Mouse (Mus musculus) neural tube, embryonic 13.5 days (tissue): ENCODE results near the gene Serpina1e. TPM values are rescaled to one million over a fixed set of nuclear protein-coding genes. Genes with fewer than 3 reads are reported as not detected.

Experiments used
- ATAC-seq: fragments of 200-750 bp; cut with Nextera tagmentation; 2 replicates; pipeline ENCODE4 v1.8.0; 2017; ENCODE audit warnings: low read depth, mild to moderate bottlenecking, moderate TSS enrichment, moderate library complexity
- H3K27ac ChIP-seq: fragments of 300-500 bp; sonication (generic); replicated peaks from 2 replicates; pipeline ENCODE4 v1.5.1; 2015; ENCODE audit warnings: moderate library complexity, mild to moderate bottlenecking, inconsistent platforms
- H3K27me3 ChIP-seq: fragments of 300-500 bp; sonication (generic); 2 replicates; pipeline ENCODE4 v1.6.1; 2015; ENCODE audit warnings: mild to moderate bottlenecking, inconsistent platforms
- H3K36me3 ChIP-seq: fragments of 300-500 bp; sonication (generic); 2 replicates; pipeline ENCODE4 v1.6.1; 2015; ENCODE audit warnings: mild to moderate bottlenecking, inconsistent platforms
- H3K4me1 ChIP-seq: fragments of 300-500 bp; sonication (generic); replicated peaks from 2 replicates; pipeline ENCODE4 v1.6.1; 2015; ENCODE audit warnings: inconsistent platforms
- H3K4me2 ChIP-seq: fragments of 300-500 bp; sonication (generic); 2 replicates; pipeline ENCODE4 v1.6.1; 2015; ENCODE audit warnings: inconsistent platforms, mild to moderate bottlenecking, moderate library complexity
- H3K4me3 ChIP-seq: fragments of 300-500 bp; sonication (generic); 2 replicates; pipeline ENCODE4 v1.5.1; 2015; ENCODE audit warnings: mild to moderate bottlenecking, inconsistent platforms
- H3K9ac ChIP-seq: fragments of 300-500 bp; sonication (generic); 2 replicates; pipeline ENCODE4 v1.6.1; 2015; ENCODE audit warnings: moderate library complexity, mild to moderate bottlenecking, inconsistent platforms
- H3K9me3 ChIP-seq: fragments of 300-500 bp; sonication (generic); 2 replicates; pipeline ENCODE4 v1.6.1; 2016; ENCODE audit warnings: inconsistent platforms
- WGBS: fragments of 180-500 bp; shearing (Covaris S2); methylation state at CpG from one replicate; pipeline ENCODE4 v1.1.7; 2015; 5-methylcytosine and 5-hydroxymethylcytosine counted together
- polyA plus RNA-seq: library from polyadenylated mRNA; unstranded; fragments of >200 nt; fragmentation: Nextera tagmentation; extraction: Ambion mirVana; gene quantifications from 2 replicates; pipeline ENCODE4 v1.2.1, GENCODE M21; 2015

Gene Serpina1e
- polyA plus RNA-seq, 1 experiment from 2014 or later: not detected

DNA sequence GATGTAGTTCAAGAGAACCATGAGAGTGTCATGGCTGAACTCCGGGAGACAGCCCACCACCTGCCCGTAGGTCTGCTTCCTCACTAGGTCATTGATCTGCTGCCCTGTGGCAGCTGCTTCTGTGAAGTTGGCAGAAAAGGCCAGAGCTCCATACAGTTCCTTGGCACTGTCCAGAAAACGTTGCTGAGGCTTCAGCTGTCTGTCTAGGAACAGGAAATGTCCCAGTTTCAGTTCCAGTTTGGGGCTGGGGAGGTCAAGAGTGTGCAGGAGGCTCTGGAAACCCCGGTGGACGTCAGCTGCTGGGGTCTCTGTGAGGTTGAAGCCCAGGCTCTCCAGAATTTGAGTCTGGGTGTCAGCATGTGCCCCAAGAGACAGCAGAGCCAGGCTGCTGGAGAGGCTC lies 27.1 kb upstream of the Serpina1e start:
- Histone ChIP-seq H3K4me2 (no peak overlapping the region), H3K9ac (no peak overlapping the region), H3K9me3 (no peaks in the 10 kb centered on the region), H3K4me1 (no peaks in the 10 kb centered on the region), H3K27ac (no peak overlapping the region), H3K36me3 (no peaks in the 10 kb centered on the region), H3K27me3 (no peaks in the 10 kb centered on the region), H3K4me3 (no peak overlapping the region)
- 72% methylated on average over 5 of the region's 5 CpGs for WGBS
- no peak for ATAC-seq

DNA sequence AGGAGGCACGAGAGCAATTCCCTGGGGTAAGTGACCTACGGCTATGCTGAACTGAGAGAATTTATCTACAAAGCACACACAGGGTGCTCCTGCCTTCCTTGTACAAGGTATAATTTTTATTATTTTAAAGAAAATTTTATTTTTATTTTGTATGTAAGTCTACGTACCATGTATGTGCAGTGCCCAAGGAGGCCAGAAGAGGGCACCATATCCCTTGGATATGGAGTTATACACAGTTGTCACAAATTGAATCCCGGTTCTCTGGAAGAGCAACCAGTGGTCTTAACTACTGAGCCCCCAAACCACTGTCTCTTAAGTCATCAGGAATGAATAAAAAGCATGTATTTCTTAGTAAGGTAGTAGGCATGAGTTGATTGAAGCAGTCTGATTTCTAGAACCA lies 26.2 kb upstream of the Serpina1e start:
- ATAC-seq: no peak
- Histone ChIP-seq H3K4me2 (no peak overlapping the region), H3K9ac (no peak overlapping the region), H3K4me1 (no peaks in the 10 kb centered on the region), H3K4me3 (no peak overlapping the region), H3K27me3 (no peaks in the 10 kb centered on the region), H3K27ac (no peak overlapping the region), H3K9me3 (no peaks in the 10 kb centered on the region), H3K36me3 (no peaks in the 10 kb centered on the region)
- 65% methylated on average over 4 of the region's 4 CpGs for WGBS

DNA sequence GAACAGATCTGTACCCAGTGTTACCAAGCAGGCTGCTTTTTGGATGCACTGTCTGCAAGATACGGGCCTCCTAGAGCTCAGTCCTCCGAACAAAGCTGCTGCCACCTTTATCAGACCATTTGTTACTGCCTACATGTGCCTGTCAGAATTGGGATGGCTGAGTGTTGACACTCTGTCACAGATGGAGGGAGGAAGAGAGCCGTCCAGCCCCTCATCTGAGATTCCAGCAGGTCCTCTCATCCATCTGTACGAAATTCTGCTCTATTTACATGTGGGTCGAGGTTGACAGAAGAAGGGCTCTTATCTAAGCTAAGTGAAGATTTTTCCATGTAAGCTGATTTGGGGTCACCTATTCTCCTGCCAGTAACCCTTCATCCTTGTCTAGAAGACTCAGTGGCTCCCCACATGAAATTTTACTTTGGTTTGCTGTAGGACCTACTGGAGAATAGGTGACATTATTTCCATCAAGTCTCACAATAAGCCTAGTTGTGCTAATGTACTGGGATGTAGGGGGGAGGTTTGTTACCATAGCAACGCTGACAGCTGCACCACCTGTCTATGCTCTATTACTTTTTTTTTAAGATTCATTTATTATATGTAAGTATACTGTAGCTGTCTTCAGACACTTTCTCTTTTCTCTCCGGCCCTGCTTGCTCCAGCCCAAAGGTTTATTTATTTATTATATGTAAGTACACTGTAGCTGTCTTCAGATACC lies 23.0 kb upstream of the Serpina1e start:
- 79% methylated on average over 7 of the region's 7 CpGs for WGBS
- no peak overlapping the region for H3K4me3 ChIP-seq
- ATAC-seq: no peak
- H3K9ac ChIP-seq: no peak overlapping the region
- no peaks in the 10 kb centered on the region for H3K4me1 ChIP-seq
- no peak overlapping the region for H3K4me2 ChIP-seq
- no peaks in the 10 kb centered on the region for H3K9me3 ChIP-seq
- H3K36me3 ChIP-seq: no peaks in the 10 kb centered on the region
- no peak overlapping the region for H3K27ac ChIP-seq
- no peaks in the 10 kb centered on the region for H3K27me3 ChIP-seq

DNA sequence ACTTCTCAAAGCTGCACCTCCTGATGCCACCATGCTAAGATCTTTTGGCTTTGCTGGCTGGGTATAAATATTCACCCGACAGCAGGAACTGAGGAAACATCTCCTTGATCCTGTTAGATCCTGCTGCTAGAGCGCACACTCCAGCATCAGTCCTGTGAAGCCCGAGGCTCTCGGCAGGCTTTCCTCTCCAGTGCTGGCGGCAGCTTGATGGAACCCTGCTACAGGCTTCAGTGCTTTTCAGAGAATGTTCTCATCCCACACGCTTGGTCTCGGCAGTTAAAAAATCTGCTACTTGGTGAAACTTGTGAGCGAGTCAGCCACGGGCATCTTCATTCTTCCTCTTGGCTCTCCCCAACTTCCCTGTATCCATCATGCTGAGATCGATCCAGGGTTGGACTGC lies 19.5 kb upstream of the Serpina1e start:
- Histone ChIP-seq H3K27ac (no peak overlapping the region), H3K4me3 (no peak overlapping the region), H3K9ac (no peak overlapping the region), H3K4me2 (no peak overlapping the region), H3K4me1 (no peaks in the 10 kb centered on the region), H3K9me3 (no peaks in the 10 kb centered on the region), H3K27me3 (no peaks in the 10 kb centered on the region), H3K36me3 (no peaks in the 10 kb centered on the region)
- WGBS: 90% methylated on average over 10 of the region's 10 CpGs
- ATAC-seq: no peak

DNA sequence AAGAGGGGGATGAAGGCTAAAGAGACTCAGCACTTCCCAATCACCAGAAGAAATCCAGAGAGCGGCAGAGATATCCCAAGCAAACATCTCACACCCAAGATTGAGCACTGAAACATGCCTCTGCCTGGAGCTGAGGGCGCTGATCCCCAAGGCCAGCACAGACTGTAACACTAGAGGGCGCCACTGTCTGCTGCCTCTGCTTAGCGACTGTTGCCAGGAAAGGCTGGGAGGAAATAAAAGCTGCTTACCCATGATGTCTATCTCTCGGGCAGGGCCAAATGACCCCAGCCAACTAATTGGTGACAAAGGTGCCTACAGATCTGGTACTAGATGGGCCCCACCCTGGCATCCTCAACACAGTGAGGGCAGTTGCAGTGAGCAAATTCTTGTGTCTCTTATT lies 19.1 kb upstream of the Serpina1e start:
- 41% methylated on average over 5 of the region's 5 CpGs for WGBS
- H3K27me3 ChIP-seq: no peaks in the 10 kb centered on the region
- H3K9ac ChIP-seq: no peak overlapping the region
- no peak for ATAC-seq
- H3K9me3 ChIP-seq: no peaks in the 10 kb centered on the region
- H3K4me2 ChIP-seq: no peak overlapping the region
- no peak overlapping the region for H3K4me3 ChIP-seq
- H3K4me1 ChIP-seq: no peaks in the 10 kb centered on the region
- no peak overlapping the region for H3K27ac ChIP-seq
- no peaks in the 10 kb centered on the region for H3K36me3 ChIP-seq

DNA sequence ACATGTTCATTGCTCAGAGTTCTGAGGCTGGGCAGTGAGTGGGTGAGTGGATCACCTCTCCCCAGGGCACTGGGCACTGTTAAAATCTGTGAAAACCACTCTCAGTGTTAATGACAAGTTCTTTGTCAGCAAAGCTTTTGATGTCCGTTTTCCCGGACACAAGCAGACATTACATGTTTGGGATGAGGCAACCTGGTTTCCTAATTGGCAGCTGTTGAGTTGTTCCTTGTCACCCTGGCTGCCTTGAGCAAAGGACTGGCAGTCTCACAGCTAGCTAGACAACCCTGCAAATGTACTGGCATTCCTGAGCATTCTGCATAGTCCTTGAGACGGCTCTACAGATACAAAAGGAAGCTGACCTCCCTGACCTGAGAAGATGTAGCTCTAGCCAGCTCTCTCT lies 18.3 kb upstream of the Serpina1e start:
- no peak for ATAC-seq

DNA sequence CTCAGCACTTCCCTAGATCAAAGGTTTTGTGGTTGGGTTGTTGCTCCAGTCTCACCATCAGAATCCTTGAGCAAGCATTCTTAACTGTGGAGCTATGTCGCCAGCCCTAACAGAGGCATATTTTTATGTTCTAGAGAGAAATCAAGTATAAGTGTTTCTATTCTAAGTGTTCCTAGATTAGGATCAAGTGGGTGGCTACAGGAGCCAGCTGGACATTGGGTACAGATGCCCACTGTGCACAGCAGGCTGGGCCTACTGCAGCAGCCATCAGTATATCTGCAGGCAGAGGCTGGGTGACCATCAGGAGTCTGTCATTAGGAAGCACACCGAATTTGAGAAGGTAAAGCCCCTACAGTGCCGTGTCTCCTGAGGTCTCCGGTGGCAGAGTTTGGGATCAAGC lies 12.3 kb upstream of the Serpina1e start:
- Histone ChIP-seq H3K9me3 (peaks cover 11% of the 10 kb centered on the region; the same call in 1 of the 2 replicates), H3K4me2 (no peak overlapping the region), H3K36me3 (no peaks in the 10 kb centered on the region), H3K4me1 (no peaks in the 10 kb centered on the region), H3K4me3 (no peak overlapping the region), H3K9ac (no peak overlapping the region), H3K27ac (no peak overlapping the region), H3K27me3 (no peaks in the 10 kb centered on the region)
- ATAC-seq: no peak
- 88% methylated on average over 4 of the region's 4 CpGs for WGBS

More for the DNA sequence above, 18.3 kb upstream of the Serpina1e start:
- Histone ChIP-seq H3K9me3 (no peaks in the 10 kb centered on the region), H3K4me2 (no peak overlapping the region), H3K27me3 (no peaks in the 10 kb centered on the region), H3K4me3 (no peak overlapping the region), H3K27ac (no peak overlapping the region), H3K4me1 (no peaks in the 10 kb centered on the region), H3K36me3 (no peaks in the 10 kb centered on the region), H3K9ac (no peak overlapping the region)
- 65% methylated on average over 3 of the region's 3 CpGs for WGBS

DNA sequence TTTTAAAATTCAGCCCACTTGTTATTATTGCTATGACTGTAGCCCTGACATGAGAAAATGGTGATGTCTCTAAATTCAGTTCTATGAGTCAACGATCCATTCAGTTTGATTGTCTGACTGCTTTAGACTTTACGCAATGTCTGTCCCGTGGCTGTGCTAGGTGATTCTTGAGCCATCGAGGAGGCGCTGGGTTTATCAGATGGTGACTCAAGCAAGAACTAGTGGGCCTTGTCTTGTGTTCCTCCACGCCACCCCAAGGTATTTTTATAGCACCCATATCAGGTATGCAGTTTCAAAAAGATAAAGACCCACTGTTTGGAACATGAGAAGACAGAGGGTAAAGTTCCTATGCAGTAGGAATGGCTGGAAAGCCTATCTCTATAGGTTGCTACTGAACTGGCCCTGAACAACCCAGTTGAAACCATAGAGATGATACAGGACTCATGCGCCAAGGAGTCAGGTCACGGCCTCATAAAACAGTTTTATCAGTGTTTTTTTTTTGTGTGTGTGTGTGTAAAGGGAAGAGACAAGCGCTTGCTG lies 10.9 kb upstream of the Serpina1e start:
- Histone ChIP-seq H3K36me3 (no peaks in the 10 kb centered on the region), H3K27ac (no peak overlapping the region), H3K4me3 (no peak overlapping the region), H3K9me3 (peaks cover 11% of the 10 kb centered on the region; the same call in 1 of the 2 replicates), H3K27me3 (no peaks in the 10 kb centered on the region), H3K9ac (no peak overlapping the region), H3K4me2 (no peak overlapping the region), H3K4me1 (no peaks in the 10 kb centered on the region)
- no peak for ATAC-seq
- WGBS: 92% methylated on average over 9 of the region's 9 CpGs

DNA sequence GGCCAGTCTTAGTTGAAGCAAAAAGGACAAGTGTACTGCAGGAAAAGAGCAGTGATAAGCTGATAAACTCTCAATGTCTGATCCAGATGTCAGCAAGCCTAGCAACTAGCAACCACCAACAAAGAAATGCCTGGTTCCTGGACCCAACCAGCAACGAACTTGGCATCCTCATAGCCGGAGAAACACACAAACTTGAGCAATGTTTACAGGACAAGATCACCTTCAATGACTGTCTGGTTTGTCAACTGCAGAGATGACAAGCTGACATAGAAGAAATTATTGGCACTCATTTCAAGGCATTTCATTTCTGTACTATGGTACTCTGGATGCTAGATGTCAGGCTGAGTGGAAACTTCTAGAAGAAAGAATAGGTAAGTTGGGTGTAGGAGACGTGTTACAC lies 8.0 kb upstream of the Serpina1e start:
- no peak for ATAC-seq
- H3K4me3 ChIP-seq: no peak overlapping the region
- 73% methylated on average over 3 of the region's 3 CpGs for WGBS

DNA sequence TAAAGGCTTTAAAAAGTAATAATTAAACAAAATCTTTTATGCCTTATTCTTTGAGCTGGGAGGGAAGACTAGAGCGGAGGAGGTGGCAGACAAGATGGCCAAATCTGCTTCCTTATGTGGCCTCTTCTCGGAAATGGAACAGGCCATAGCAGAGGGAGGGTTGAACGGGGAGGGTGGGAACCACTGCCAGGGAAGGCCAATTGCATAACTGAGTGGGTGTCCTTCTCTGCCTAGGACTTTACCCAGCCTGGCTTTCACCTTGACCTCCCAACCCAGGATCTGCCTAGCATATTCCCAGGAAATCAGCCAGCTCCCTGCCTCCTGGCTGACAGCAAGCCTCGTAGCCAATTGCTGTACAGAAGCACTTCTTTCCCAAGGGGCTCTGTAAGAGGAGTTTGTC lies 4.5 kb upstream of the Serpina1e start:
- no peak overlapping the region for H3K4me2 ChIP-seq
- H3K27me3 ChIP-seq: no peaks in the 10 kb centered on the region
- no peak overlapping the region for H3K9ac ChIP-seq
- H3K9me3 ChIP-seq: 0 out of 2 replicates have a peak, but pooled peaks cover 6% of the 10 kb centered on the region
- WGBS: 78% methylated on average over 4 of the region's 4 CpGs
- no peak overlapping the region for H3K27ac ChIP-seq
- H3K4me3 ChIP-seq: no peak overlapping the region
- no peak for ATAC-seq
- no peaks in the 10 kb centered on the region for H3K36me3 ChIP-seq
- no peaks in the 10 kb centered on the region for H3K4me1 ChIP-seq

More for the DNA sequence above, 8.0 kb upstream of the Serpina1e start:
- Histone ChIP-seq H3K27me3 (no peaks in the 10 kb centered on the region), H3K36me3 (no peaks in the 10 kb centered on the region), H3K4me2 (no peak overlapping the region), H3K27ac (no peak overlapping the region), H3K9me3 (peaks cover 11% of the 10 kb centered on the region; the same call in 1 of the 2 replicates), H3K4me1 (no peaks in the 10 kb centered on the region), H3K9ac (no peak overlapping the region)

DNA sequence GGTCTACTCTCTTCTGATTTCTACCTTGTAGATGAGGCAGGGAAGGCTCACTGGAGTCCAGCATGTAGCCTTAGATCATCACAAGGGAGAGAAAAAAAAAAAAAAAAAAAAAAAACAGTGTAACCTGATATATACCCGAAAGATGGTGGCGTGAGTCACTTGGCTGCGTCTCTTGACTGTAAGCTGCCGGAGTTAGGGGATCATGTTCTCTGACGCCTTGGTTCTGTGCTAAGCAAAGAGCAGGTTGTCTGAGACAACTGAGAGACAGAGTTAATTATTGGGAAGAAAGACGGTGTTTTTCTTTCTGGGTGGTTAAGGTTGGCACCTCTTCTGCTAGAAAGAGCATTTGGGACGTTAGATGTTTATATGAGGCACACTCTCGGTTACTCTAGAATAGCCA lies 4.1 kb upstream of the Serpina1e start:
- Histone ChIP-seq H3K4me1 (no peaks in the 10 kb centered on the region), H3K9ac (no peak overlapping the region), H3K4me2 (no peak overlapping the region), H3K36me3 (no peaks in the 10 kb centered on the region), H3K4me3 (no peak overlapping the region), H3K27me3 (no peaks in the 10 kb centered on the region), H3K27ac (no peak overlapping the region), H3K9me3 (0 out of 2 replicates have a peak, but pooled peaks cover 5% of the 10 kb centered on the region)
- ATAC-seq: no peak
- 90% methylated on average over 8 of the region's 8 CpGs for WGBS

DNA sequence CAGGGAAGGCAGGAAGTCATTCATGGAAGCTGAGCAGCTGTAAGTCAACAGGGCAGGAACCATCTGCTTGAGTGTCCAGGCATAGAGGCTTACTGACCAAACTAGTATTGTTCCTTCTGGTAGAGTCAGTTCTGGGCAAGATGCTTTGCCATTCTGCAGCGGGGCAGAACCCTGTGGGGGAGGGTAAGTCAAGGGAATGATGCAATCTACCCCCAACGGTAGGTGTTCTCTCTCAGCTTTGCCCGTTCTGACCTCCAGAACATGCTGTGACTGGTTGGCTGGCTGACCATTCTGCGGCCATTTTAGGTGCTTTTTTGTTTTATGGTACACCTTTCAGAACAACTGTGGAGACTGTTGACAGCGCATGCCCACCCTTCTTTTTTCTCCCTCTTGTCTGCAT lies 3.6 kb upstream of the Serpina1e start:
- H3K4me3 ChIP-seq: no peak overlapping the region
- ATAC-seq: no peak
- H3K27ac ChIP-seq: no peak overlapping the region
- H3K9ac ChIP-seq: no peak overlapping the region
- H3K36me3 ChIP-seq: no peaks in the 10 kb centered on the region
- H3K4me1 ChIP-seq: no peaks in the 10 kb centered on the region
- H3K27me3 ChIP-seq: no peaks in the 10 kb centered on the region
- 0 out of 2 replicates have a peak, but pooled peaks cover 5% of the 10 kb centered on the region for H3K9me3 ChIP-seq
- WGBS: 84% methylated on average over 5 of the region's 5 CpGs
- no peak overlapping the region for H3K4me2 ChIP-seq

DNA sequence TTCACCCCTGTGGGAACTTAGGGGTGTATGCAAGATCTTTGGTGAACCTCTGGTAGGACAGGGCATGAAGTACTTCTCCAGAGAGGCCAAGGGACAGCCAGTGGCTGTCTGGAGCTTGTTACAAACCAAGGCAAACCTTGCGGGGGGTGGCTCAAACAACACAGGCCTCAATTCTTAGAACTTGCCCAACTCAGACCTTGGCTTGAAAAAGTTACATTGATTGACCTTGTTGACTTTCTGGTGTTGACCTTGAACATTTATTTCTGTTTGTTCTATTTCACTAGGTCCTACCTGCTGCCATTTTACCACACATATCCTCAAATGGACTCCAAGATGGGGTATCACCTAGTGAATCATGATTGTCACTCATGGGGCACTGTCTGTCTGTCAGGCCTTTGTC lies 2.9 kb upstream of the Serpina1e start:
- Histone ChIP-seq H3K4me1 (no peaks in the 10 kb centered on the region), H3K9me3 (no peaks in the 10 kb centered on the region), H3K4me2 (no peak overlapping the region), H3K27ac (no peak overlapping the region), H3K27me3 (no peaks in the 10 kb centered on the region), H3K36me3 (no peaks in the 10 kb centered on the region), H3K9ac (no peak overlapping the region), H3K4me3 (no peak overlapping the region)
- no peak for ATAC-seq
- 96% methylated on average over 1 of the region's 1 CpGs for WGBS
